Mouse (Mus musculus): ENCODE data around the gene Fam122b. TPM values are rescaled to one million over a fixed set of nuclear protein-coding genes. Genes with fewer than 3 reads are reported as not detected.

The Fam122b gene
- polyA plus RNA-seq, 1 experiment from 2014 or later, result 11.1 TPM

DNA sequence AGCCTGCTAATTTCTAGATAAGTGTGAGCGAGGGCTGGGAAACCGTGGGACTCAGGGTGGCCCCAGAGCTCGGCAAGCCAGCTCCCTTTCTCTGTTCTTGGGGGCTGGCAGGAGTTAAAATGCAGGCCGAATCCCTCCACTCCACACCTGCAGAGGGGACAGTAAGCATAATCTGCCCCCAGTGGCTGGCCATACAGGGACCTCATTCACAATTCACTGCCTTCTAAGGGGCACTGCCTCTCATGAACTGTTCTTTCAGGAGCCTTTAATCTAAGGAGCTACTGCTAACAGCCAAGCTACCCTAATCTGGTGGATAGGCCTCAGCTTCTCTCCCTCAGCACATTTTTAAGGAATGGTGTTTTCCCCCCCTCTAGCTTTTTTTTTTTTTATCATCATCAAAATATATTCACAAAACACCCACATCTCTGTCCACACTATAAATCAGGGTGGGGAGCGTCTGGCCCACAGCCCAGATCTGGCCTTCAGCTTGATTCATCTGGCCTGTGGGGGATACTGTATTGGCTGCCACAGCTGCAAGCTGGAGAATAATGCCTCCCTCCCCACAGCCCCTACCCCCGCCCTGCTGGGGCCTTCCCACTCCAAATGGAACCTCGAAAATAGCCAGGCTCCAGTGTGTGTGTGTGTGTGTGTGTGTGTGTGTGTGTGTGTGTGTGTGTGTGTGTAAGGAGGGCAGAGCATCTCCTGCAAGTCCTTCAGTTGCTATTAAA is 57.7 kb downstream of the Fam122b start:
- no peaks in the 10 kb centered on the region for H3K36me3 ChIP-seq (ENCODE audit: control insufficient read depth, insufficient read depth, low read length)
- DNase-seq (ENCODE audit: low spot score) (no peak), ATAC-seq (replicated peaks; ENCODE audit: low FRiP score) (no peak)
- 61% methylated on average over 7 of the region's 7 CpGs for WGBS
- peaks cover 4% of the 10 kb centered on the region; the same call in 1 of the 2 replicates for H3K27me3 ChIP-seq (replicated peaks; ENCODE audit: control insufficient read depth, insufficient read depth, low read length)
- no peaks in the 10 kb centered on the region for H3K4me1 ChIP-seq (replicated peaks; ENCODE audit: control insufficient read depth, insufficient read depth, low read length)
- no peaks in the 10 kb centered on the region for H3K9me3 ChIP-seq (ENCODE audit: control insufficient read depth, low read length)
- H3K4me3 ChIP-seq (ENCODE audit: low read depth, low read length), result no peak overlapping the region
- H3K4me2 ChIP-seq, result no peak overlapping the region
- no peak overlapping the region for H3K27ac ChIP-seq (ENCODE audit: low read depth, low read length)
- H3K9ac ChIP-seq (ENCODE audit: low read depth, low read length), result no peak overlapping the region

DNA sequence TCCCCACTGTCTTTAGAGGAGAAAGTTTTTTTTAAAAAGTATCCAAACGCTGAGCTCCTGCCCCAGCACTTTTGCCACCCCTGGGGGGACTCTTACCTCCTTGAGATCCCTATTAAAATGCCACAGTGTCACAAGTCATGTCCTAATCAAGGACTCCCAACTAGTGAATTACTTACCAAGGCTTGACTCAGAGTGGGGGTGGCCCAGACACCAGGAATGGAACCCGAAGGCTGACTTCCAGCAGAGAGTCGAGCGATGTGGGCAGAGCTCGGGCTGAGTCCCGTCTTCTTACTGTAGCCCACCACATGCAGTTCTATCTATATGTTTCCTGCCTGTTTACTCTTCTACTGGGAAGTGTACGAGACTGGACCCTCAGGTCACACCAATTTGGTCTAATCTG is 60.2 kb downstream of the Fam122b start:
- DNase-seq (ENCODE audit: low spot score) (no peak), ATAC-seq (replicated peaks; ENCODE audit: low FRiP score) (no peak)
- Histone ChIP-seq H3K36me3 (ENCODE audit: control insufficient read depth, insufficient read depth, low read length) (no peaks in the 10 kb centered on the region), H3K27me3 (replicated peaks; ENCODE audit: control insufficient read depth, insufficient read depth, low read length) (peaks cover 4% of the 10 kb centered on the region; the same call in 1 of the 2 replicates), H3K9ac (ENCODE audit: low read depth, low read length) (no peak overlapping the region), H3K4me1 (replicated peaks; ENCODE audit: control insufficient read depth, insufficient read depth, low read length) (no peaks in the 10 kb centered on the region), H3K27ac (ENCODE audit: low read depth, low read length) (no peak overlapping the region), H3K9me3 (ENCODE audit: control insufficient read depth, low read length) (no peaks in the 10 kb centered on the region), H3K4me2 (no peak overlapping the region), H3K4me3 (ENCODE audit: low read depth, low read length) (no peak overlapping the region)
- WGBS, result 68% methylated on average over 7 of the region's 7 CpGs

DNA sequence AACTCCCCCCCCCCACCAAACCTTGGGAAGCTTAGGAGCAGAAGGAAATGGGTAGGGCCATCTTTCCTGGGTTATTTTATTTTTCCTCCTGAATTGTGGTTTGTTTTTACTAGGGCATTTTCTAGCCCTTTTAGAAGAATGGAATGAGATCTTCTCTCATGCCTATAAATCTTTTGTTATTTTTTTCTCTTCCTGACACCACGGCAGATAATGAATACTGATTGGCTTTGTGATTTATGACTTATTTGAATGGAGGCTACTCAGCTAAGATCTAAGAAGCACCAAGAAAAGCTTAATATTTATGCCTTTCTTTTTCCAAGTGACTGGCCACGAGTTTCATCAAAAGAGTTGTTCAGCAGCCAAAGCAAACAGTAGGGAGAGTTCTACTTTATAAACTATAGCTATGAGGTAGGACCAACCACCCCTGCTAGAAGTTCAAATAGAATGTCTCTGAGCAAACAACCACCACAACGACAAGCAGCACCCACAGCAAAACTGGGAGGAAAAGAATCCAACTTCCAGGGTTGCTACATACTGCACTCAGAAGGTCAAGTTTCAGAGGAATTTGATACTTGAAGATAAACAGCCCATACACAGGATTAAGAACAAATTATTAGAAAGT is 64.8 kb downstream of the Fam122b start:
- H3K27ac ChIP-seq (ENCODE audit: low read depth, low read length), result no peak overlapping the region
- peaks cover 4% of the 10 kb centered on the region; the same call in 1 of the 2 replicates for H3K27me3 ChIP-seq (replicated peaks; ENCODE audit: control insufficient read depth, insufficient read depth, low read length)
- H3K9ac ChIP-seq (ENCODE audit: low read depth, low read length), result no peak overlapping the region
- no peak overlapping the region for H3K4me2 ChIP-seq
- H3K4me3 ChIP-seq (ENCODE audit: low read depth, low read length), result no peak overlapping the region
- DNase-seq (ENCODE audit: low spot score), result no peak
- H3K4me1 ChIP-seq (replicated peaks; ENCODE audit: control insufficient read depth, insufficient read depth, low read length), result no peaks in the 10 kb centered on the region
- WGBS, result 45% methylated on average over 3 of the region's 3 CpGs
- no peaks in the 10 kb centered on the region for H3K36me3 ChIP-seq (ENCODE audit: control insufficient read depth, insufficient read depth, low read length)
- H3K9me3 ChIP-seq (ENCODE audit: control insufficient read depth, low read length), result no peaks in the 10 kb centered on the region
- ATAC-seq (replicated peaks; ENCODE audit: low FRiP score), result no peak

DNA sequence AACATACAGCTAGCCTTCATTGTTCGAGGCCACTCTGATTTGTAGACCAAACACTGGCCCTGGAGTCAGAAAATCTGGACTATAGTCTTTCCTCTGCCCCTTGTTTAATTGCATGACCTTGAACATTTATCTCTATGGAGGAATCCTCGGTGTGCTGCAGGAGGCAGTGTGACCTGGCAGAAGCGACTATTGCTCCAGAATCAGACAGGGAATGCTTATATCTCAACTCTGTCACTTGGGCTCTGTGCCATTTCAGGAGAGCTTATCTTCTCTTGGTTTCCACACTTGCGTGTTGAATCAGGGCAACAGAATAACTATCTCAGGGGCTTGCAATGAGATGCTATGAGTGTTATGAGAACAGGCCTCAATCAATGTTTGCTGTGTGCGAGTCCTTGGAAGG is 68.0 kb downstream of the Fam122b start:
- Histone ChIP-seq H3K36me3 (ENCODE audit: control insufficient read depth, insufficient read depth, low read length) (no peaks in the 10 kb centered on the region), H3K4me1 (replicated peaks; ENCODE audit: control insufficient read depth, insufficient read depth, low read length) (no peaks in the 10 kb centered on the region), H3K4me3 (ENCODE audit: low read depth, low read length) (no peak overlapping the region), H3K9ac (ENCODE audit: low read depth, low read length) (no peak overlapping the region), H3K27me3 (replicated peaks; ENCODE audit: control insufficient read depth, insufficient read depth, low read length) (no peaks in the 10 kb centered on the region), H3K9me3 (ENCODE audit: control insufficient read depth, low read length) (no peaks in the 10 kb centered on the region), H3K27ac (ENCODE audit: low read depth, low read length) (no peak overlapping the region), H3K4me2 (no peak overlapping the region)
- 72% methylated on average over 5 of the region's 5 CpGs for WGBS
- DNase-seq (ENCODE audit: low spot score) (no peak), ATAC-seq (replicated peaks; ENCODE audit: low FRiP score) (no peak)

DNA sequence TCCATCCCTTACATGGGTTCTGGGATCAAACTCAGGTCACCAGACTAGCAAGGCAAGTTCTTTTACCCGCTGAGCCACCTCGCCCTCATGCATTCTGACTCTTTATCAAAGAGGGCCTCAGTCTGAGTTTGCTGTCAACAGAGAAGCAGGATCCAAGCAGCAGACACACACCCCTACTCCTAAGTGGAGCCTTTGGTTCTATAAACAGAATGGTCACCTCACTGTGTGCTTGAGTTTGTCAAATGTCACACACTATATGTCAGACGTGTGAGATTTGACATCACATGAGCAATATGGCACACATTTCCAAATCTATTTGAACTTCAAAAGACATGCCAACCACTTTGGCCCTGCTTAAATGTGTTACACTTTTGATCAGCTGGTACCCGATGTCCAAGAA is 71.9 kb downstream of the Fam122b start:
- DNase-seq (ENCODE audit: low spot score), result no peak
- no peak overlapping the region for H3K4me2 ChIP-seq
- WGBS, result 81% methylated on average over 4 of the region's 4 CpGs
- ATAC-seq (replicated peaks; ENCODE audit: low FRiP score), result no peak
- H3K27ac ChIP-seq (ENCODE audit: low read depth, low read length), result no peak overlapping the region
- H3K9ac ChIP-seq (ENCODE audit: low read depth, low read length), result no peak overlapping the region
- no peaks in the 10 kb centered on the region for H3K36me3 ChIP-seq (ENCODE audit: control insufficient read depth, insufficient read depth, low read length)
- no peak overlapping the region for H3K4me3 ChIP-seq (ENCODE audit: low read depth, low read length)
- no peaks in the 10 kb centered on the region for H3K4me1 ChIP-seq (replicated peaks; ENCODE audit: control insufficient read depth, insufficient read depth, low read length)
- H3K27me3 ChIP-seq (replicated peaks; ENCODE audit: control insufficient read depth, insufficient read depth, low read length), result no peaks in the 10 kb centered on the region
- no peaks in the 10 kb centered on the region for H3K9me3 ChIP-seq (ENCODE audit: control insufficient read depth, low read length)

DNA sequence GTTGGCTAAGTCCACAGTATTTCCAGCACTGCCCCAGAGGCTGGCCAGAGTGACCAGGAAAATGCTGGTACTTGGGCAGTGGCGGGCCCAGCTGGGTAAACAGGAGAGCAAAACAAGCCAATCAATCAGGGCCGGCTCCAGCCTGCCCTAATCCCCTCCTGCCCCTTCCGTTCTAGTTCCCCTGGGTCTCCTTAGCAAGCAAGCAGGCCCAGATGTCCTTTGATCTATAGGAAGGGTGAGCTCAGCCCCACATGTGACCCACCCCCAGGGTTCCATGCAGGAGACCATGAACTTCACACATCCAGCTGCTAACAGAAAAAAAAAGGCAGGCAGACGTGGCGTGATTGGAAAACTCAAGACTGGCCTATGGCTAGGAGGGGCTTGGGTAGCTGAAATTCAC is 73.2 kb downstream of the Fam122b start:
- H3K9ac ChIP-seq (ENCODE audit: low read depth, low read length), result no peak overlapping the region
- DNase-seq (ENCODE audit: low spot score), result no peak
- no peaks in the 10 kb centered on the region for H3K27me3 ChIP-seq (replicated peaks; ENCODE audit: control insufficient read depth, insufficient read depth, low read length)
- no peak for ATAC-seq (replicated peaks; ENCODE audit: low FRiP score)
- no peak overlapping the region for H3K27ac ChIP-seq (ENCODE audit: low read depth, low read length)
- H3K4me2 ChIP-seq, result no peak overlapping the region
- H3K4me1 ChIP-seq (replicated peaks; ENCODE audit: control insufficient read depth, insufficient read depth, low read length), result no peaks in the 10 kb centered on the region
- H3K4me3 ChIP-seq (ENCODE audit: low read depth, low read length), result no peak overlapping the region
- H3K9me3 ChIP-seq (ENCODE audit: control insufficient read depth, low read length), result no peaks in the 10 kb centered on the region
- 51% methylated on average over 5 of the region's 5 CpGs for WGBS
- H3K36me3 ChIP-seq (ENCODE audit: control insufficient read depth, insufficient read depth, low read length), result no peaks in the 10 kb centered on the region

Other genes starting within 250 kb of the Fam122b start
- gene Plac1, start 29.7 kb downstream of the Fam122b start, polyA plus RNA-seq (2014; fragmentation: Nextera tagmentation; extraction: Ambion mirVana), result 3.6 and 4.3 TPM in 2 replicates
- gene Fam122c, start 3.6 kb upstream of the Fam122b start, polyA plus RNA-seq (2014; fragmentation: Nextera tagmentation; extraction: Ambion mirVana), result not detected in 2 replicates
- 37.6 and 41.5 TPM in 2 replicates for gene Mospd1, start 100.7 kb upstream of the Fam122b start, polyA plus RNA-seq (2014; fragmentation: Nextera tagmentation; extraction: Ambion mirVana)
- not detected in 2 replicates for gene Etd, start 165.1 kb upstream of the Fam122b start, polyA plus RNA-seq (2014; fragmentation: Nextera tagmentation; extraction: Ambion mirVana)

All from liver, embryonic 11.5 days (tissue).